Mouse (Mus musculus) limb, embryonic 13.5 days (tissue): ENCODE results near the gene A930004D18Rik. TPM values are rescaled to one million over a fixed set of nuclear protein-coding genes. Genes with fewer than 3 reads are reported as not detected.
A peak's percentile ranks its signal among the peaks of the same experiment; 100 is the strongest.

ENCODE experiments used
- ATAC-seq: fragments of 200-750 bp; cut with Nextera tagmentation; 2 replicates; pipeline ENCODE4 v1.8.0; 2017; ENCODE audit warnings: low read depth, moderate number of reproducible peaks, moderate TSS enrichment; ENCODE audit not compliant: low FRiP score
- H3K27ac ChIP-seq: fragments of 300-500 bp; sonication (generic); 2 replicates; pipeline ENCODE4 v1.5.1; 2015; ENCODE audit warnings: inconsistent platforms, mild to moderate bottlenecking, moderate library complexity
- H3K27me3 ChIP-seq: fragments of 300-500 bp; sonication (generic); 2 replicates; pipeline ENCODE4 v1.6.1; 2015; ENCODE audit warnings: mild to moderate bottlenecking, inconsistent platforms
- H3K36me3 ChIP-seq: fragments of 300-500 bp; sonication (generic); 2 replicates; pipeline ENCODE4 v1.6.1; 2015; ENCODE audit warnings: inconsistent platforms, mild to moderate bottlenecking, moderate library complexity
- H3K4me1 ChIP-seq: fragments of 300-500 bp; sonication (generic); 2 replicates; pipeline ENCODE4 v1.6.1; 2015; ENCODE audit warnings: inconsistent platforms
- H3K4me2 ChIP-seq: fragments of 300-500 bp; sonication (generic); replicated peaks from 2 replicates; pipeline ENCODE4 v1.6.1; 2015; ENCODE audit warnings: inconsistent platforms, mild to moderate bottlenecking, moderate library complexity
- H3K4me3 ChIP-seq: fragments of 300-500 bp; sonication (generic); 2 replicates; pipeline ENCODE4 v1.5.1; 2015; ENCODE audit warnings: moderate library complexity, mild to moderate bottlenecking, inconsistent platforms
- H3K9ac ChIP-seq: fragments of 300-500 bp; sonication (generic); 2 replicates; pipeline ENCODE4 v1.6.1; 2015; ENCODE audit warnings: mild to moderate bottlenecking, inconsistent platforms
- H3K9me3 ChIP-seq: fragments of 300-500 bp; sonication (generic); 2 replicates; pipeline ENCODE4 v1.6.1; 2016; ENCODE audit warnings: inconsistent platforms
- WGBS: fragments of 180-500 bp; shearing (Covaris S2); methylation state at CpG from one replicate; pipeline ENCODE4 v1.1.7; 2015; 5-methylcytosine and 5-hydroxymethylcytosine counted together
- polyA plus RNA-seq: library from polyadenylated mRNA; unstranded; fragments of >200 nt; fragmentation: Nextera tagmentation; extraction: Ambion mirVana; gene quantifications from 2 replicates; pipeline ENCODE4 v1.2.1, GENCODE M21; 2015

The A930004D18Rik gene
- polyA plus RNA-seq, 1 experiment from 2014 or later, result 19.4 TPM

DNA sequence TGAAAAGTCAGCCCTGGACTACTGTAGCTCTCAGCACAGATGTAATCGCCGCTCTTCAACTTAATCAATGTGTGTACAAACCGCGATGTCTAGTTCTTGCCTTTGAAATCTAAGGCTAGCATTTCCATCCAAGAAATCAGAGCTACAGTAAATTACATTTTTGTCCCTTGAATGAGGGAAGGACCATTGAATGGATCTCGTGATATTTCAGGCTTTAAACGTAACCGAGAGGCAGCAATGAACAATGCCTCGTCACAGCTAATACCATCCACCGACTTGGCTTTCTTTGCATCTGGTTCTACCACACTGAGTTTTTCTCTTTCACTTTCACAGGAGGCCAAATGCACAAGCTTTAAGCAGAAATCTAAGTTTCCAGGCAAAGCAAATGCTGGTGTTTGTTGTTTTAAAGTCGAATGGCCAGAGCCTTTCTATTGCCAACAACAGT is 13.0 kb upstream of the A930004D18Rik start:
- ATAC-seq, result no peak
- WGBS, result 9% methylated on average over 10 of the region's 10 CpGs
- Histone ChIP-seq H3K4me3 (peak overlapping the region; percentile 29), H3K9me3 (no peaks in the 10 kb centered on the region), H3K4me1 (peaks cover 47% of the 10 kb centered on the region), H3K36me3 (no peaks in the 10 kb centered on the region), H3K4me2 (peak overlapping the region; percentile 88), H3K27me3 (no peaks in the 10 kb centered on the region), H3K27ac (peak overlapping the region; percentile 72; the same call in 1 of the 2 replicates), H3K9ac (peak overlapping the region; percentile 100)

DNA sequence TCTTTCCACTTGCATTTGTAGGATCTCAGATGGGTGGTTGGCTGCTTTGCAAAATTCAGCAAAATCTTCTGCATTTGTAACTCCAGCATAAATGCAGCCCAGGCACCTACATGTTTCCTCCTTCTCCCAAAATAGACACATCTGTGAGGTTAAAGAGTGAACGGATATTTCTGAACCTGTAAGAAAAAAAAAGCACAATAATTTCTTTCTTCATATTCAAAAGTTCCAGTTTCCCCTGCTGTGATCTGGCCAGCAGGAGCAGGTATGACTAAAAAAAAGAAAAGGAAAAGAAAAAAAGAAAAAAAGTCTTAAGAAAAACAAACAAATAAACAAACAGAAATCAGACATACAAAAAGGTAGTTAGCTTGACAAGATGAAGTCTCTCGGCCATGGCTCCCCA is 12.5 kb upstream of the A930004D18Rik start:
- Histone ChIP-seq H3K4me3 (peak overlapping the region; percentile 98), H3K27ac (peak overlapping the region; percentile 100), H3K4me2 (peak overlapping the region; percentile 88), H3K27me3 (no peaks in the 10 kb centered on the region), H3K4me1 (peaks cover 45% of the 10 kb centered on the region), H3K9ac (peak overlapping the region; percentile 100), H3K36me3 (no peaks in the 10 kb centered on the region), H3K9me3 (no peaks in the 10 kb centered on the region)
- no peak for ATAC-seq
- 11% methylated on average over 2 of the region's 2 CpGs for WGBS

DNA sequence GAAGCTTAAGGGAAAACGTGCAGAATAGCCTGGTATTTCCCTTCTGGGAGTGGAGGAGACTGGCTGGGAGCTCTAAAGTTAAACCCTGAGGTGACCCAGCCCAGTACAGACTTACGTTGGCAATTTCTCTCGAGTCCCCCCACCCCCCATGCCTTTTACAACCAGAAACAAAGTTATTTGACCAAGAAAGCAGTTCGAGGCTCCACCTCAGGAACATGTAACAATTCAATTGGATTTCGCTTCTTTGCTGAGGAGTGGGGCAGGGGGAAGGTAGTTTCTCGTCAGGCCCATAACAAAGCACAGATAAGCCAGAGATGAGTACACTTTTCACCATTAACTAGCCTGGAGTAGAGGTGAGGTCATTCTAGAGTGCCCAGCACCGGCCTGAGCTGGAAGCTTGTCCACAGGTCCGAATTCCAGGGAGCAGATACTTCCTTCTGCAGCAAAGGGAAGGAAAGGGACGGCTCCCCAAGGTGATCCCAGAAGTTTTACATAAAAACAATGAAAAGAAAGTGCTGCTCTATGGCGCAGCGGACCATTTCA is 11.8 kb upstream of the A930004D18Rik start:
- Histone ChIP-seq H3K9me3 (no peaks in the 10 kb centered on the region), H3K4me1 (peaks cover 42% of the 10 kb centered on the region), H3K27me3 (no peaks in the 10 kb centered on the region), H3K27ac (peak overlapping the region; percentile 100), H3K4me2 (peak overlapping the region; percentile 88), H3K4me3 (peak overlapping the region; percentile 98), H3K9ac (peak overlapping the region; percentile 100), H3K36me3 (no peaks in the 10 kb centered on the region)
- peak; percentile 48 for ATAC-seq
- 5% methylated on average over 11 of the region's 11 CpGs for WGBS

DNA sequence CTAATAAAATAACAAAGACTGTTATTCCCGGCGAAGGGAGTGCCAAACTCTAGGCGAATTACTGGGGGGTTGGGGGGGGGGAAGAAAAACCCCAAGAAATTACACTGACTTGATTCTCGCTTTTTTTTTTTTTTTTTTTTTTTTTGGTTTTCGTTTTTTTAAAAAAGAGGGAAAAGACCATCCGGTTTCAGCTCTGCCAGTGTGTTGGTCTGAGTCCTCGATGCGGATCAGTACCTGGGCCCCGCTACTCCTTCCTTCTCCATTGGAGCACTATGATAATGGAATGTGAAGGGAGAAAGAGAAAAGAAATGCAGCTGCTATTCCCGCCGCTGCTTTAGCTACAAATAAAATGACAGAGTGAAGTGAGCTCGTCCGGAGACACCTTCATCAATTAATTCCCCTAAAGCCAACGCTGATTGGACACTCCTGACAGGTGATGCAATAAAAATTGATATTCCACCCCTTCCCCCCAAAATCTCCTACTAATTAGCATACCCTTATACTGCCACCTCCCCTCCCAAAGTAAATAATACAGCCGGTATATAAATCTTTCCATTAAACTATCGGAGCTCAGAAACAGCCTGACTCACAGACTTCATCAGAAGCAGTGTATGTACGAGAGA is 11.0 kb upstream of the A930004D18Rik start, which contains the start of gene Skida1:
Gene Skida1, minus strand, starts transcription at position 599 of the 623 bp plus-strand sequence.
- ATAC-seq, result peak; percentile 42

DNA sequence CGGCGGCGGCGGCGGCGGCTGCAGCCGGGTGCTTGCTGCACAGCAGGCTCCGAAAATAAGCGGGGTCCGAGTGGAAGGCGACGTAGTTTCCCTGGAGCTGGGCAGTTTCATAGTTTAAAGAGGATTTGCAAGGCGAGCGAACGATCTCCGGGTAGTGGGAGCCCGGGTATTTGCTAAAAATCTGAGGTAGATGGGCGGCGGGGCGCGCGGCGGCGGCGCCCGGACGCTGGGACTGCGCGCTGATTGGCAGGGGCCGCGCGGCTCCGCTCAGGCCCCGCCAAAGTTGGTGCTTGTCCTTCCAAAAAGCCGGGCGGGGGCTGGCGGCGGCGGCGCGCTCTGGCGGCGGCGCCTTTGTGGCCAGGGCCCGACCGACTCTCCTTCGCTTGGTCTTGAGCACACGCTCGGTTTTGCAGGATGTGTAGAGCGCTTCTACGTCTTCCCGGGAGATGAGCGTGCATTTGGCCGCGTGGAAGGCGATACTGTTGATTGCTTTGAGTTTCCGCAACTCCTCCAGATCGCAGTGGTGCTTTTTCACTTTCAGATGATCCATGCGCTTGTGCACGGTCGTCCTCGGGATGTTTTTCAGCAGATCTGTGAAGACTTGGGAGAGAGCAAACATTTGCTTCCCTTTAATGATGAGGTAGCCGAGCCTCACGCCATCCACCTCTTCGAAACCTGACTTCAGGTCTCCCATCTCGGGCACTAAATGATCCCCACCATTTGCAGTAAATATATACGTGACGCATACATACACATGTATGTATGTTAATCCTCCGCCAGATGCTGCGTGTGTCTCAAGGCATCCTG is 10.3 kb upstream of the A930004D18Rik start:
- Histone ChIP-seq H3K4me1 (peaks cover 40% of the 10 kb centered on the region), H3K4me2 (peak overlapping the region; percentile 88), H3K27ac (peak overlapping the region; percentile 100), H3K36me3 (no peaks in the 10 kb centered on the region), H3K27me3 (no peaks in the 10 kb centered on the region), H3K4me3 (peak overlapping the region; percentile 98), H3K9ac (peak overlapping the region; percentile 100), H3K9me3 (no peaks in the 10 kb centered on the region)
- peak; percentile 66 for ATAC-seq
- WGBS, result 0% methylated on average over 70 of the region's 70 CpGs

More for the DNA sequence above, 11.0 kb upstream of the A930004D18Rik start, which contains the start of gene Skida1:
- Histone ChIP-seq H3K4me2 (peak within 1 kb of the TSS; percentile 88), H3K27me3 (no peaks in the 10 kb centered on the region), H3K9me3 (no peaks in the 10 kb centered on the region), H3K36me3 (no peaks in the 10 kb centered on the region), H3K9ac (peak within 1 kb of the TSS; percentile 100), H3K4me1 (peaks cover 39% of the 10 kb centered on the region), H3K27ac (peak within 1 kb of the TSS; percentile 100), H3K4me3 (peak within 1 kb of the TSS; percentile 98)
- 0% methylated on average over 17 of the region's 17 CpGs for WGBS

DNA sequence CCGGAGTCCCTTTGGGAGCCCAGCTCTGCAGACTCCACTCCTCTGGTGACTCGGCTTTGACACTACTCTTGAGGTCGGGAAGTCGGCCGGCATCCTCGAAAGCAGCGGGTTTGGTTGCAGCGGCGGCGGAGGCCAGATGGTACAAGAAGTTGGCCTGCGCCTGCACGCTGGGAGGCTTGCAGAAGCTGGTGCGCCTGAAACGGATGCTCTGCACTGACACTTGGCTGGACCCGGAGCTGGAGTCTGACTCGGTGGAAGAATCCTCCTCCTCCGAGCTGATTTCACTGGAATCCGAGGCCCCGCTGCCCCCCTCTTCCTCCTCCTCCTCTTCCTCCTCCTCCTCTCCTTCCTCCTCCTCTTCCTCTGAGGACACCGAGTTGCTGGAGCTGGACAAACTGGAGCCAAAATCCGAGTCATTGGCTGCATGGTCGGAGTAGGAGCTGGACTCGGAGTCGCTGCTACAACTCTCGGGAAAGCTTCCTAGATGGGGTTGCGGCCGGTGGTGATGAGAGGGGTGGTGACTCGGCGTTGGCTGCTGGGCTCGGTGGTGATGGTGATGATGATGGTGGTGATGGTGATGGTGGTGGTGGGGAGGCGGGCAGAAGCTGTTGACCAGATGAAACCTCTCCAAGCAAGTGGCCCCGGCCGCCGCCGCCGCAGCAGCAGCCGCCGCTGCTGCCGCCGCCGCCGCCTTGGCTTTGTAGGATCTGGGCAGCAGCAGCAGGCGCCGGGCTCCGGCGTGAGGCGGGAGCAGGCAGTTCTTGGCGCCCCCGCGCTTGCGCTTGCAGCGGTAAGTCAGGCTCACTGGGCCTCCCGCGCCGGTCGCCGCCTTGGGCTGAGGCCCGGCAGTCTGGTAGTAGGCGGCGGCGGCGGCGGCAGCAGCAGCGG is 9.5 kb upstream of the A930004D18Rik start:
- peak overlapping the region; percentile 98 for H3K4me3 ChIP-seq
- H3K36me3 ChIP-seq, result no peaks in the 10 kb centered on the region
- H3K4me2 ChIP-seq, result peak overlapping the region; percentile 88
- H3K4me1 ChIP-seq, result peaks cover 49% of the 10 kb centered on the region
- no peaks in the 10 kb centered on the region for H3K9me3 ChIP-seq
- no peaks in the 10 kb centered on the region for H3K27me3 ChIP-seq
- peak overlapping the region; percentile 100 for H3K27ac ChIP-seq
- under 1% methylated on average over 61 of the region's 64 CpGs for WGBS
- H3K9ac ChIP-seq, result peak overlapping the region; percentile 100
- no peak for ATAC-seq

DNA sequence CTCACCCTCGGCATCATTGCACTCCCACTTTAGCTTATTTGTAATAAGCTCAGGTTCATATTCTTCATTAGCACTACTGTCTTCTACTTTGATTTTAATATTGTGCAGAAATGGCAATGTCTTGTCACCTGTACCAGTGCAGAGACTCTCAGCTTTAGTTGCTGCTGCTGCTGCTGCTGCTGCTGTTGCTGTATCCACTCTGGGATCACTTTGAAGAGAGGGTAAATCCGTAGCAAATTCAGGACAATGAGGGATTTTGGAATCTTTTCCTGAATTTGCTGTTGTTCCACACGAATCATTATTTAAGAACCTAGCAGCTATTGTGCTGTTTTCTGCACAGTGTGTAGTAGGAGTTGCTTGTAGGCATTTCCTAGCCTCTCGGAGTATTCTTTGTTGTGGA is 8.6 kb upstream of the A930004D18Rik start:
- Histone ChIP-seq H3K27me3 (no peaks in the 10 kb centered on the region), H3K4me3 (peak overlapping the region; percentile 98), H3K4me2 (peak overlapping the region; percentile 88), H3K27ac (peak overlapping the region; percentile 100), H3K4me1 (peaks cover 48% of the 10 kb centered on the region), H3K36me3 (no peaks in the 10 kb centered on the region), H3K9me3 (no peaks in the 10 kb centered on the region), H3K9ac (peak overlapping the region; percentile 100)
- WGBS, result under 1% methylated on average over 4 of the region's 4 CpGs
- ATAC-seq, result no peak

DNA sequence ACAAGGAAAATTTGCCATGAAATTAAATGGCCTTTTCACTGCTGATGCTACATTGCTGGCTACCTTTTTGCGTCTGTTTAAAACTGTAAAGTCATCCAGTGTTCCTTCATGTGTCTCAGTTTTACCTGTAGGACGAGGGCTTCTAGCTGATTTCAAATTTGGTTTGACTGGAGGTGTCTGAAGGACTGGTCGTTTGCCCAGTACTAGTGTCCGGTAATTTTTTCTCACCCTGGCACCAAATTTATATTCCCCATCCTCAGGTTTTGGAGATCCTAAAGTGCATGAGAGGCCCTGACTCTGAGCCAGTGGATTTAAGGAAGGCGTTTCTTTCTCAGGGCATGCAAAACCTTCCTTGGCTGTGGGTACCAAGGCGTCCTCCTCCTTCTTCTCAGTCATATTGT is 8.2 kb upstream of the A930004D18Rik start:
- Histone ChIP-seq H3K4me3 (peak overlapping the region; percentile 98), H3K4me2 (peak overlapping the region; percentile 88), H3K27ac (peak overlapping the region; percentile 100), H3K4me1 (peaks cover 50% of the 10 kb centered on the region), H3K9ac (peak overlapping the region; percentile 100), H3K27me3 (no peaks in the 10 kb centered on the region), H3K36me3 (no peaks in the 10 kb centered on the region), H3K9me3 (no peaks in the 10 kb centered on the region)
- 5% methylated on average over 6 of the region's 6 CpGs for WGBS
- no peak for ATAC-seq

DNA sequence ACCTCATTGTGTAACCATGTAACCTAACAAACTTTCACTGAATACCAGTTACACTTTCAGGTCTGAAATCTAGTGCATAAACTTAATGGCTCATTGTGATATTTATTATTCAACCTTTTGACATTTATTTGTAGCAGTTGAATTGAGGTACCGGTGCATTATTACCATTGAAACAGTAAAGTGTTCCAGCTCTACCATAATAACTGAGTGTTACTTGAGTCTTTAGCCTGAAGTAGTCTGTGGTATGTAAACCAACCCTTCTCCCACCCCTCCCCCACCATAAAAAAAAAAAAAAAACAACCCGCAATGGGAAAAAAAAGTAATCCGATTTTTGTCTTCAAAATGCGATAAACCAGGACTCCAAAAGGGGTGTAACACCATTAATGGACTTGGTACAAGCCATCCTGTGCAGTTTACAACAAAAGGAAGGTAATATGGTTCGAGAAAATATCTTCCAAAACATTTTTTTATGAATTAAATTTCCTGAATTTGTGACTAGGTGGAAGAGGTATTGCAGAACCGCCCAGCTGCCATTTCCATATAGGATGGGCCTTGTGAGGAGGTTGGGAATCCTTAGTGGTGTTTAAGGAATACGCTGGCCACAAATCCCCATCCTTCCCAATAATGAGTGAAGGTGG is 7.7 kb upstream of the A930004D18Rik start:
- Histone ChIP-seq H3K27me3 (no peaks in the 10 kb centered on the region), H3K9ac (peak overlapping the region; percentile 100), H3K4me2 (peak overlapping the region; percentile 88), H3K4me1 (peaks cover 50% of the 10 kb centered on the region), H3K9me3 (no peaks in the 10 kb centered on the region), H3K27ac (peak overlapping the region; percentile 100), H3K36me3 (0 out of 2 replicates have a peak, but pooled peaks cover 2% of the 10 kb centered on the region), H3K4me3 (peak overlapping the region; percentile 98)
- no peak for ATAC-seq
- 3% methylated on average over 7 of the region's 7 CpGs for WGBS

DNA sequence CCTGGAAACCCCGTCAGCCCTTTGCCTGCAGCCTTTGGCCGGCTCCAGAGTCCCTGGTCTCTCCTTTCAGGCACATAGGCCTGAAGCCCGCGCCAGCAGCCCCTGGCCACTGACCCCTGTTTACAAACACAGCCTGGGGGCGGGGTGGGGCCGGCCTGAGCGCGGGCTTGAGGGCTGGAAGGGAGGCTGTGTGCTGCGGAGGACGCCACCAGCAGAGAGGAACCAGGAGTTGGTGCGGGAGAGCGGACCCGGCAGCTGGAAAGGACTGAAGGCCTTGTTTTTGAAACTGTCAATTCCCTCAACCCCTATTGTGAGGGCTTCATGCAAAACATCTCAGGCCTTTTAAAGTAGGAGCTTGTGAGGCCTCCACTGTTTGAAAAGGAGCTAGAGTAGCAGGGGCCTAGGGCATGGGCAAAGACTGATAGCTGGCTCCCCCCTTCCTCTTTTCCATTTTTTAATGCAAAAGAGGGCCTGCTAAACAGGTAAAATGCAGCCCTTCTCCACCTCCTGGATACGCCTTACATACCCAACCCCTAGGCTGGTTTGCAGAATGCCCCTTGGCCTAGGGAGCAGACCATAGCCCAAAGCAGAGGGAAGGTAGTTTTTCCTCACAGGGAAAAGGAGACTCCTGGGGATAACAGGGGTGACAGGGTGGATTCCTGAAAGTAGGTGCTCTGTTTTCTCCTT is 3.8 kb upstream of the A930004D18Rik start:
- Histone ChIP-seq H3K4me3 (peak overlapping the region; percentile 29), H3K4me1 (peaks cover 57% of the 10 kb centered on the region)

More for the DNA sequence above, 3.8 kb upstream of the A930004D18Rik start:
- Histone ChIP-seq H3K27me3 (no peaks in the 10 kb centered on the region), H3K36me3 (0 out of 2 replicates have a peak, but pooled peaks cover 3% of the 10 kb centered on the region), H3K9ac (peak overlapping the region; percentile 77), H3K27ac (peak overlapping the region; percentile 49), H3K4me2 (peak overlapping the region; percentile 65), H3K9me3 (no peaks in the 10 kb centered on the region)
- peak; percentile 20; the same call in 1 of the 2 replicates for ATAC-seq
- WGBS, result 14% methylated on average over 14 of the region's 14 CpGs
